Mouse (Mus musculus) thymus, postnatal 14 days (tissue): ENCODE measurements around the gene Aldh3a1.

ENCODE experiments used
- DNase-seq: peaks from one replicate; pipeline ENCODE4 v3.0.0; 2021

Aldh3a1 gene

DNA sequence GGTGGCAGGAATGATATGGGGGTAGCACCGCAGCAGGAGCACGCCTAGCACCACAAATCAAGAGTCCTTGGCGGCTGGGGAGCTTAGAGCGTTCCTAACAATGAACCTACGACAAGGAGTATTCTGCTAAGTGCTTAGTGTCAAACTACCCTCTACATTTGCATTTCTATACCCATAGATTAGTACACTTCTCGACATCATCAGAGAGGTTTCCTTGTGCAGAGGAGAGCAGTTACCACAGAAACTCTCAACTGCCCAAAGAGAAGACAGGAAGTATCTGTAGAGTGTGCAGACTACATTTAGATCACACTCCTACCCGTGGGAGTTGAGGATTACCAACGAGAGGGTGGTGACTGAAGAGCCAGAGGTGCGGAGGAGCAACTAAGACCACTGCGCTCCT lies 44.4 kb downstream of the Aldh3a1 start:
- no peak for DNase-seq

GRCm38 (mm10) chr11:61252807-61253206 lies 45.5 kb downstream of the Aldh3a1 start:
- no peak for DNase-seq

DNA sequence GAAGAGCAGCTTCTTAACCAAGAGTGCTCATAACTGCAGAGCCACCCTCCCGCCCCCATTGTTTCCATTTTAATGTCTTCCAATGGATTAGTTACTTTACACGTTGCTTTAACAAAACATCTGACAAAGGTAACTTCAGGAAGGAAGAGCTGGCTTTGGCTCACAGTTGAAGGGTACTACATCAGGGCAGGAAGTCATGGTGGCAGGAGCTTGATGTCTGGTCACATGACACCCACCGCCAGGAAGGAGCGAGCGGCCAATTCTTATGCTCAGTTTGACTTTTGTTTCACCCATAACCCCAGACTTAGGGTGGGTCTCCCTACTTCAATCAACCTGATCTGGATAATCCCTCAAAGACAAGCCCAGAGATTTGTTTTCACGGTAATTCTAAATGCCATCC lies 51.8 kb downstream of the Aldh3a1 start:
- DNase-seq, result no peak

GRCm38 (mm10) chr11:61262516-61262915 lies 55.2 kb downstream of the Aldh3a1 start:
- DNase-seq, result no peak

- DNase-seq, result no peak
Observed at GRCm38 (mm10) chr11:61263841-61264240, 56.5 kb downstream of the Aldh3a1 start.

GRCm38 (mm10) chr11:61266551-61267533 lies 59.5 kb downstream of the Aldh3a1 start, which contains the start of gene Aldh3a2:
Gene Aldh3a2, minus strand, starts transcription at chr11:61267464.
- DNase-seq, result peak; percentile 97
